Mouse (Mus musculus): ENCODE results near the gene Adamts2.

GRCm38 (mm10) chr11:50689672-50690071 is 87.8 kb downstream of the Adamts2 start:
- TF ChIP-seq CTCF (IDR thresholded peaks at IDR 0.05), result no peak
- no peak for TF ChIP-seq POLR2A (IDR thresholded peaks at IDR 0.05; ENCODE audit: insufficient read depth, low read depth, low read length)
